Mouse (Mus musculus) ovary, adult 18-20 months (tissue): Measurements from ENCODE around the gene Rmi2.

Source experiments
- DNase-seq: peaks from one replicate; pipeline ENCODE4 v3.0.0; 2022; ENCODE audit warnings: low spot score, mixed read lengths

Rmi2 gene

GRCm38 (mm10) chr16:10867501-10867900 lies 32.6 kb downstream of the Rmi2 start:
- no peak for DNase-seq

DNA sequence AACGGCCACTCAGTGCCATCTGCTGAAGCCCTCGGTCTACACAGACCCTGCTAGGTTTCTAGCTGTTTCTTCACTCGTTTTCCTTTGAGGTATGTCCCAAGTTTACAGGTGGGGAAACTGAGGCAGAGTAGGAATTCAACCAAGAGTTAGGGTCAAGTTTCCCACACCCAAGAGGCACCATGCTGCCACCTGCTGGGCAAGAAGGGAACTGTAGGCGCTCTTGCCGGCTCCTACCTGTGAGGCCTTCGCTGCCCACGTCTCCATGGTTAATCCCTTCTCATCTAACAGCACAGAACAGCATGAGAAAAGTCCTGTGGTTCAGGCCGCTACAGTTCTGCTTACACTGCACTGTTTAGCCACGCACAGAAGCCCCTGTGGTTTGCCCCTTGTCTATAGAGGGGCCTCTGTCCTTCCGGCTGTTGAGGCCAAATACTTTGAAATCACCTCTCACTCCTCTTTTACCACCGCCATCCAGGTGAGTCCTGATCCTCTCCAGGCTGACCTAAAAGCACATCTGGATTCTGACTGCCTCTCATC lies 33.1 kb downstream of the Rmi2 start:
- no peak for DNase-seq

- no peak for DNase-seq
Observed at GRCm38 (mm10) chr16:10870969-10871368, 36.1 kb downstream of the Rmi2 start.

GRCm38 (mm10) chr16:10872825-10873360 lies 38.0 kb downstream of the Rmi2 start:
- DNase-seq: no peak

- DNase-seq: peak; percentile 41
Observed at GRCm38 (mm10) chr16:10873654-10874053, 38.8 kb downstream of the Rmi2 start.

DNA sequence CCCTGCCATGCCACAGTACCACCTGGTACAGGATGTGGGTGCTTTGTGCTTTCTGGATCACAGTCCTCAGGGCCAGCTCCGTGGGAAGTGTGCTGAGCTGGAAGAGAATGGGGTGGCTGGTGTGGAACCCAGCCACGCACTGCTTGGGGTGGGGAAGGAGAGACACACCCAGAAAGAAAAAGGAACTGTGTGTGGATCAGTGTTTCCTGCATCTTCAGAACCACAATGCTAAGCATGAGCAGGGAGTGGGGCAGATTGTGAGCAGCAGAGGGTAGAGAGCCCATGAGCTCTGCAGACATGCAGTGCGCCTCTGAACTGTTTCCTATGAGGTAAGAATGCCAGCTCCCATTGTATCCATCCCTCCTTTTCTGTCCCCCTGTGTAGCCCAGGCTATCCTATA lies 43.4 kb downstream of the Rmi2 start:
- DNase-seq: no peak

- no peak for DNase-seq
Observed at GRCm38 (mm10) chr16:10879467-10879866, 44.6 kb downstream of the Rmi2 start.

- DNase-seq: no peak
Observed at GRCm38 (mm10) chr16:10881231-10881962, 46.5 kb downstream of the Rmi2 start.

GRCm38 (mm10) chr16:10887436-10887835 lies 52.6 kb downstream of the Rmi2 start:
- DNase-seq: no peak

GRCm38 (mm10) chr16:10890363-10890762 lies 55.5 kb downstream of the Rmi2 start:
- DNase-seq: no peak

- DNase-seq: no peak
Observed at GRCm38 (mm10) chr16:10893161-10893560, 58.3 kb downstream of the Rmi2 start.

DNA sequence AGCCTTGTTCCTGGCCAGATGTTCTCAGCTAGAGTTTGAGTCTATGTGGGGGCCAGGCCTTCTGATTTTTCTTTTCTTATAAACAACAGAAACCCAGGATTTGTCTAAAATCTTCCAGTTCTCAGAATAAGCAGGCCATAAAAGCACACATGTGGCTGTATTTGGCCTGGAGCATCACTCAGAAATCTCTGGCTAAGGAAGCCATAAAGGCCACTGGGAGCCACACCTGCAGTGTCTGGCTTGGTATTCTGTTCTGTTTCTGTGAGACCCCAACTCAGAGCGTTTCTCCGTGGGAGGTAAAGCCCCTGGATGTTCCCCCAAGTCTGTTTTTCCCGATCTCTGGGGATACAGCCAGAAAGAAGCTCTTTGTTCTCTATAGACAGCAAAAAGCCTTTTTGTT lies 61.0 kb downstream of the Rmi2 start:
- DNase-seq: no peak

DNA sequence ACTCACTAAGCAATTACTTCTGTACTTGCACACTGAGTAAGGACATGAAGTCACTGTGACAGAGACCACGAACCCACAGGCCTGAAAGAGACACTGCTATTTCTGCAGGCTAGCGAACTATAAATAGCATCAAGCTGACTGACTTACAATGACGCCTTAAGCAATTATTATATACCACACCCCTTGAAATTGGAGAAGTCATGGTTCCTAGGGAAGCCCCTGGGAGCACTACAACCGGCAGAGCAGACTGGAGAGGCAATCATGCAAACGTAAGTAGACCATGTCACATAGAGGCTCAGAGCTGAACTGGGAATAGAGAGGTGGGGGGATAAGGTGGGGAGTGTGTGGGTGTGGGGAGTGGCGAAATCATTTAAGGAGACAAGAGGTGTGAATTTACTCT lies 62.5 kb downstream of the Rmi2 start:
- no peak for DNase-seq

DNA sequence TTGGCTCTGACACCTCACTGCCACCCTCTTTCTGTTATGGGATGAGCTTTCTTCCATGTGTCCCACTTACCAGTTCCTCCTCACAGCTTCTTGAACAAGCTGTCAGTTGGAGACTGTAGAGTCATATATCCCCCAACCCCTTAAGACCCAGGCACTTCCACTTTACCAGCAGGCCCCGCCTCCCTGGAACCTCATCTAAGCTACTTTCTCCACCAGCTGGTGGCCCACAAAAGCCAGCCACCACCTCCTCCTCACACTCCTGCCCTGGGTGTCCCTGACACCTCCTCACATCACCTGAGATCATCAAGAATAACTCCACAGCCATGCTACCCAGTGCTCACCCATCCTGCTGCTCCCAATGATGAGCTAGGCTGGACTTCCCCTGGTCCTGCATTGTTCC lies 65.9 kb downstream of the Rmi2 start:
- DNase-seq: no peak

- DNase-seq: peak; percentile 7
Observed at GRCm38 (mm10) chr16:10901956-10902355, 67.1 kb downstream of the Rmi2 start.

- no peak for DNase-seq
Observed at GRCm38 (mm10) chr16:10902849-10903248, 68.0 kb downstream of the Rmi2 start.

GRCm38 (mm10) chr16:10905661-10906113 lies 70.8 kb downstream of the Rmi2 start:
- DNase-seq: no peak

- no peak for DNase-seq
Observed at GRCm38 (mm10) chr16:10910541-10910940, 75.7 kb downstream of the Rmi2 start.

DNA sequence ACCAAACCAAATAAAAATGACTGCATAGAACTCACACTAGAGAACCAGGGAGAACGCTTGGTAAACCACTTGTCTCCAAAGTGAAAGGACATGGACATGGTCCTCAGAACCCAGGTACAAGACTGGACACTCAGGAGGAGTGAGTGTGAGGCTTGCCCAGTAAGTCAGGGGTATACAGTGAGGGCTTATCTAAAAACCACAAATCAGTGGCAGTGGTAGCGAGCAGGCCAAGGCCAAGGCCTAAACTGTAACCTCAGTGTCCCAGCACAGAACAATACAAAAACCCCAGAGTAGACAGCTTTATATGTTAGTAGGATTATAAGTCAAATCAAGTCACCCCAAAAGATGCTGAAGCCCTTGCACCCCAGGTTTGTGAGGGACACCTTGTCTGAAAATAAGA lies 76.2 kb downstream of the Rmi2 start:
- no peak for DNase-seq

GRCm38 (mm10) chr16:10915066-10915465 lies 80.2 kb downstream of the Rmi2 start:
- no peak for DNase-seq

DNA sequence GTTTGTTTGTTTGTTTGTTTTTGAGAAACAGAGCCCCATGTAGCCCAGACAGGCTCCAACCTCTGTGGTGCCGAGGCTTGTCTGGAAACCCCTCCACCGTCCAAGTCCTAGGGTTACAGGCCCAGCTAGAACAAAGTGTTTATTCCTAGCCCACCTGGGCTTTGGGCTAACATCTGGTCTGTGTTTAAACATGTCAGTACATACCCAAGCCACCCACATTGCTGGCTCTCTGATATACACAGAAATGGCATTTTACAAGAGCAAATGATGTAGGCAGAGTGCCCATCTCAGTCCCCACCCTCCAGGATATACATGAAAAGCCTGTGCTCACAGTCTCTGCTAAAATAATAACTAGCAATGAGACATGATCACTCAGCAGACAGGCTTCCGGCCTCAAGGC lies 81.4 kb downstream of the Rmi2 start:
- DNase-seq: no peak

DNA sequence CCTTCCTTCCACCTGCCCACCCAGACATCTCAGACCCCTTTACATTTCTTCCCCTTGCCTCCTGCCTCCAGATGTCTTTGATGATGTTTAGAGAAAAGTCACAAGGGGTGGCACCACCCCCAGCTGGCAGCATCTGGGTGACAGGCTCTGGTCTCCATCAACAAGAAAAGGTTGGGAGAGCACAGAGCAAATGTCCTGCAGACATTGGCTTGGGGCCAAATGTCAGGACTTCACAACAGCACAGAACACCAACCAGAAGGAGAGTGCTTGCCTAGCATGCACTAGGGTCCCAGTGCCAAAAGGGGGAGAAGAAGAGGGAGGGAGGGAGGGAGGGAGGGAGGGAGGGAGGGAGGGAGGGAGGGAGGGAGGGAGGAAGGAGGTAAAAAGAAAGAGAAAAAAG lies 85.0 kb downstream of the Rmi2 start:
- no peak for DNase-seq

DNA sequence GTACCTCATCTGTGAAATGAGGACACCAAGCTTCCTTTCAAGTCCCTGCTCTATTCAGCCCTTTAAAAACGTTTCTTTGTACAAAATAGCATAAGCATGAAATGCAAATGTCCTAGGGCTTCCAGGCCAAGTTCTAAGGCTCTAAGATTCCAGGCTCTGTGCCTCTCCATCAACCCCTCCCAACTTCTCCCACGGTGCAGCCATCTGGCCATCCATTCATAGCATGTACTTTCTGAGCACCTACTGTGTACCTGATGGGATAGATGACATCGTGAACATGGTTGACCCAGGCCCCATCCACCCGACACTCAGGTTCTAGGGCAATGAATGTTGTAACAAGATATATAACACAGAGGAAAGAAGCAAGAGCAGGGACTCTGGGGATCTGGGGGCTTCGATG lies 88.7 kb downstream of the Rmi2 start:
- DNase-seq: no peak
